Mouse (Mus musculus): Measurements from ENCODE around the gene Tcf7l1. TPM values are rescaled to one million over a fixed set of nuclear protein-coding genes. Genes with fewer than 3 reads are reported as not detected.
"Not testable (repeated sequence)": the region's sequence is repeated elsewhere in the genome, so short reads cannot be mapped to it uniquely, and the experiment has no call there.

Tcf7l1 gene
- polyA plus RNA-seq (2015; fragmentation: Nextera tagmentation; extraction: Ambion mirVana), result 4.9 and 5.3 TPM in 2 replicates

DNA sequence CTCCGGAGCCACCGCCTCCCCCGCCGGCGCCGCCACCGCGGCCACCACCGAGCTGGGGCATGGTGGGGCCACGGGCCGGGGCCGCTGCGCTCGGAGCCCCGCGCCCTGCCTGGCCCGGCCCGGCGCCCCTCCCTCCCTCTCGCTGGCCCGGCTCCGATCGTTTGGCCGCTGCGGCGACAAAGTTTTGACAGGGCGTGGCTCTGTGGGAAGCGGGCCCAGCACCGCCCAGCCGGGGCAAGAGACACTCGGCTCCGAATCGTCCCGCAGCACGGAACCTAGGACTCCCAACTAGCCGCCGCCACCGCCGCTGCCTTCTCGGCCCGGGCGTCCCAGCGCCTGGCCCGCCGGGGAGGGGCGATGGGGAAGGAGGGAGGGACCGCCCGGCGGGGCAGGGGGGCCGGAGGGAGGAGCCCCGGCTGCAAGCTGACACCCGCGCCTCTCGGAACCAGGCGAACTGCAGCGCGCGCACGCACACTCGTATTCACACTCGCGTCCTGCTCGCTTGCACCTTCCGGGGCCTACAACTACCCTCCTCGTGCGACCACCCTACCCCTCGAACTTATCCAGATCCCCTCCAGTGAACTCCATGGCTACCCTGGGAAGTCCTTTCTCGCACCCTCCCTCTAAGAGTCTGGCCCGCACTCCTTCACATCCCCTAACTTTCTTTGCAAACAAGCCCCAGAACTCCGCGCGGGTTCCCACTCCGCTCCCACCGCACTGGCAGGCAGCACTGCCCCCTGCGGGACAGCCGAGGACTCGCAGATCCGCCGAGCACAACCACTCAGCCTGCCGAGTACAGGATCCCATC lies at the start of gene Tcf7l1:
Gene Tcf7l1 (minus strand): TSS at position 363 of the 808 bp plus-strand sequence.
- WGBS (ENCODE audit: insufficient replicate concordance), result under 1% methylated on average over 69 of the region's 80 CpGs
- Histone ChIP-seq H3K4me1 (ENCODE audit: control insufficient read depth, low read depth, low read length) (no peaks in the 10 kb centered on the region; the same call in 1 of the 2 replicates), H3K9ac (ENCODE audit: low read depth, low read length) (peak within 1 kb of the TSS; percentile 55), H3K27ac (ENCODE audit: low read length) (peak within 1 kb of the TSS; percentile 62), H3K36me3 (ENCODE audit: control insufficient read depth, insufficient read depth) (no peaks in the 10 kb centered on the region), H3K4me2 (ENCODE audit: low read depth, low read length) (peak within 1 kb of the TSS; percentile 65), H3K27me3 (ENCODE audit: control insufficient read depth, insufficient read depth, low read depth, low read length) (peaks cover 36% of the 10 kb centered on the region), H3K4me3 (ENCODE audit: low read depth, low read length) (peak within 1 kb of the TSS; percentile 64), H3K9me3 (replicated peaks; ENCODE audit: control insufficient read depth, low read length) (no peaks in the 10 kb centered on the region)
- ATAC-seq (ENCODE audit: low read depth), result peak; percentile 88

DNA sequence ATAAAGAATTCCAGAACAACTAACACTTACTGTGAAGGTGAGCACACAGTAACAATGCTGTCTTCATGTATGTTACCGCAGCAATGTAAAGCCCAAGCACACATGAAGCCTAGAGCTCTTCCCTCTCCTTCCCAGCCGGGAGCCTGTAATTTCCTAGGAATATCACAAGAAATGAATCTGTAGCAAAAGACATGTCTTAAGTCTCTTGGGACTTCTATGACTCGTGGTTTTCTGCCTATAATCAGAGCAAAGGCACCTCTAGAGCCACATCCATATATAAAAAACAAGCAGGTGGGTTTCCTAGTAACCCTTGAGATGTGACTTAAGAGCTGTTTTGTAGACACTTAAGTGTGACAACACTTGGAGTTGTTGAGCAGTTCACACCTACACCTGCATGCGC lies 48.7 kb upstream of the Tcf7l1 start:
- H3K27ac ChIP-seq (ENCODE audit: low read length), result no peak overlapping the region
- no peak overlapping the region for H3K4me3 ChIP-seq (ENCODE audit: low read depth, low read length)
- no peaks in the 10 kb centered on the region for H3K4me1 ChIP-seq (ENCODE audit: control insufficient read depth, low read depth, low read length)
- no peaks in the 10 kb centered on the region for H3K27me3 ChIP-seq (ENCODE audit: control insufficient read depth, insufficient read depth, low read depth, low read length)
- WGBS (ENCODE audit: insufficient replicate concordance), result 78% methylated on average over 4 of the region's 4 CpGs
- no peak overlapping the region for H3K4me2 ChIP-seq (ENCODE audit: low read depth, low read length)
- H3K9ac ChIP-seq (ENCODE audit: low read depth, low read length), result no peak overlapping the region
- peaks cover 14% of the 10 kb centered on the region for H3K36me3 ChIP-seq (ENCODE audit: control insufficient read depth, insufficient read depth)
- no peak for ATAC-seq (ENCODE audit: low read depth)
- H3K9me3 ChIP-seq (replicated peaks; ENCODE audit: control insufficient read depth, low read length), result no peaks in the 10 kb centered on the region

DNA sequence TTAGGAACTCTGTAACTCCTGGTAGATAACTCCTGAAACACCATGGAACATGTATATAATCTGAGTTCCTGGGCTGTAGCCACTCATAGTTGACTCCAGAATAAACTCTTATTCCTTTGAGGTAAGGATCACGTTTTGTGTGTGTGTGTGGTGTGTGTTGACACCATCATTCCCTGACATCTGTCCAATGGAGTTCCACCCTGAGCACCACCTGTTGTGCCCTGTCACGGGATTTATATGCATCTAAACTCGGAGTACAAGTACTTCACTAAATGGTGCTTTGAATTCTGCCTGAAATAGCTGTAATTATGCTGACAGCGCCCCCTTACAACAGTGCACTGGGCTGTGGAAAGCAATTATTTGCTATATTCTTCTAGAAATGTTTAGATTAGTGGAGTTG lies 45.5 kb upstream of the Tcf7l1 start:
- no peaks in the 10 kb centered on the region for H3K4me1 ChIP-seq (ENCODE audit: control insufficient read depth, low read depth, low read length)
- no peaks in the 10 kb centered on the region for H3K36me3 ChIP-seq (ENCODE audit: control insufficient read depth, insufficient read depth)
- H3K27ac ChIP-seq (ENCODE audit: low read length), result no peak overlapping the region
- no peaks in the 10 kb centered on the region for H3K27me3 ChIP-seq (ENCODE audit: control insufficient read depth, insufficient read depth, low read depth, low read length)
- no peak overlapping the region for H3K4me3 ChIP-seq (ENCODE audit: low read depth, low read length)
- no peak overlapping the region for H3K9ac ChIP-seq (ENCODE audit: low read depth, low read length)
- H3K4me2 ChIP-seq (ENCODE audit: low read depth, low read length), result no peak overlapping the region
- no peak for ATAC-seq (ENCODE audit: low read depth)
- WGBS (ENCODE audit: insufficient replicate concordance), result 58% methylated on average over 4 of the region's 4 CpGs
- no peaks in the 10 kb centered on the region for H3K9me3 ChIP-seq (replicated peaks; ENCODE audit: control insufficient read depth, low read length)

DNA sequence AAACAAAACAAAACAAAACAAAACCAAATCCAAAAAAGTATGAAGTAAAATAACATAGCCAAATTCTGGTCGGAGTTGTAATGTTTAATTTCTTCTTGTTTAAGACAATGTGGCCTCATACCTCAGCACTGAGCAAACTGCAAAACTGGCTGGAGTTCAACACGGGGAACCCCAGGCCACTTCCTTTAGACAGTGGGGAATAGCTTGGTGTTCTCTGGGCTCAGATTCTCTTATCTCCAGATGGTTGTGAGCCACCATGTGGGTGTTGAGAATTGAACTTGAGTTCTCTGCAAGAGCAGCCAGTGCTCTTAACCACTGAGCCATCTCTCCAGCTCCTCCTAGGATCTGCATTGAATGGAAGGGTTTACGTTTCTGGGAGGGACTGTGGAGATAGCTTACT lies 42.8 kb upstream of the Tcf7l1 start:
- Histone ChIP-seq H3K9ac (ENCODE audit: low read depth, low read length) (no peak overlapping the region), H3K9me3 (replicated peaks; ENCODE audit: control insufficient read depth, low read length) (no peaks in the 10 kb centered on the region), H3K4me1 (ENCODE audit: control insufficient read depth, low read depth, low read length) (no peaks in the 10 kb centered on the region), H3K4me2 (ENCODE audit: low read depth, low read length) (no peak overlapping the region), H3K27me3 (ENCODE audit: control insufficient read depth, insufficient read depth, low read depth, low read length) (no peaks in the 10 kb centered on the region), H3K4me3 (ENCODE audit: low read depth, low read length) (no peak overlapping the region), H3K27ac (ENCODE audit: low read length) (no peak overlapping the region), H3K36me3 (ENCODE audit: control insufficient read depth, insufficient read depth) (no peaks in the 10 kb centered on the region)
- no peak for ATAC-seq (ENCODE audit: low read depth)
- WGBS (ENCODE audit: insufficient replicate concordance), result 34% methylated on average over 3 of the region's 3 CpGs

DNA sequence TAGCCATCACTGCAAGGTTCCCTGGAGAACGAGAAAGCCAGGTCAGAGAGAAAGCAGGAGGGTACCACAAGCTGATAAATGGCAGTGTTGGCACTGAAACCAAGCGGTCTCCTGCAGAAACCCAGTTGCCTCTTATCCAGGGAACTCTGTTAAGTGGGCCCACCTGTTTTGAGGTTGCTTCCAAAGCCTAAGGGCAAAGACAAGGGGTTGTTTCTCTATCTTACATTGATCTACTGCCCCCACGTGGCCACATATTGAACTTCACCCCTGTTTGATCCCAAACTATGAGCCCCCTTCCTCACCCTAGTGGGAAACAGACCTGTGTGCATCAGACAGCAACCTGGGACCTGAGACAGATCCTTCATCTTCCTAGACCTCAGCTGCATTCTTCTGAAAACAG lies 42.2 kb upstream of the Tcf7l1 start:
- no peaks in the 10 kb centered on the region for H3K36me3 ChIP-seq (ENCODE audit: control insufficient read depth, insufficient read depth)
- ATAC-seq (ENCODE audit: low read depth), result no peak
- no peak overlapping the region for H3K27ac ChIP-seq (ENCODE audit: low read length)
- no peak overlapping the region for H3K4me2 ChIP-seq (ENCODE audit: low read depth, low read length)
- 29% methylated on average over 3 of the region's 3 CpGs for WGBS (ENCODE audit: insufficient replicate concordance)
- no peaks in the 10 kb centered on the region for H3K4me1 ChIP-seq (ENCODE audit: control insufficient read depth, low read depth, low read length)
- H3K4me3 ChIP-seq (ENCODE audit: low read depth, low read length), result no peak overlapping the region
- no peaks in the 10 kb centered on the region for H3K9me3 ChIP-seq (replicated peaks; ENCODE audit: control insufficient read depth, low read length)
- no peak overlapping the region for H3K9ac ChIP-seq (ENCODE audit: low read depth, low read length)
- H3K27me3 ChIP-seq (ENCODE audit: control insufficient read depth, insufficient read depth, low read depth, low read length), result no peaks in the 10 kb centered on the region

DNA sequence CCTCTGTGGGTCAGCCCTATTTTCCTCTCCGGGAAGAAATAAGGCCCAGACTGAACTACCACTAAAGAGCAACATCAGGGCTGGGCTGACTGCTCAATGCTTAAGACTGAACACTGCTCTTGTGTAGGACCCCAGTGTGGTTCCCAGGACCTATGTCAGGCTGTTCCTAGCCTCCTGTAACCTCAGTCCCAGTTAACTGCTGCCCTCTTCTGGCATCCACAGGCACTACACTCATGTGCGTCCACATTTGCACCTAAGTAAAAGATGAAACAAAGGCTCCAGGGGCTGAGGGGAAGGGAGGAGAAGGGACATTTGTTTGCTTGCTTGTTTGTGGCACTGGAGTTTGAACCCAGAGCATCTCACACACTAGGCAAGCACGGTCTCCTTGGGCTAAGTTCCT lies 39.8 kb upstream of the Tcf7l1 start:
- Histone ChIP-seq H3K9me3 (replicated peaks; ENCODE audit: control insufficient read depth, low read length) (no peaks in the 10 kb centered on the region), H3K4me3 (ENCODE audit: low read depth, low read length) (no peak overlapping the region), H3K4me1 (ENCODE audit: control insufficient read depth, low read depth, low read length) (peaks cover 5% of the 10 kb centered on the region), H3K9ac (ENCODE audit: low read depth, low read length) (no peak overlapping the region), H3K4me2 (ENCODE audit: low read depth, low read length) (no peak overlapping the region), H3K27me3 (ENCODE audit: control insufficient read depth, insufficient read depth, low read depth, low read length) (peaks cover 3% of the 10 kb centered on the region; the same call in 1 of the 2 replicates), H3K27ac (ENCODE audit: low read length) (no peak overlapping the region), H3K36me3 (ENCODE audit: control insufficient read depth, insufficient read depth) (no peaks in the 10 kb centered on the region)
- WGBS (ENCODE audit: insufficient replicate concordance), result 84% methylated on average over 3 of the region's 3 CpGs
- ATAC-seq (ENCODE audit: low read depth), result no peak

DNA sequence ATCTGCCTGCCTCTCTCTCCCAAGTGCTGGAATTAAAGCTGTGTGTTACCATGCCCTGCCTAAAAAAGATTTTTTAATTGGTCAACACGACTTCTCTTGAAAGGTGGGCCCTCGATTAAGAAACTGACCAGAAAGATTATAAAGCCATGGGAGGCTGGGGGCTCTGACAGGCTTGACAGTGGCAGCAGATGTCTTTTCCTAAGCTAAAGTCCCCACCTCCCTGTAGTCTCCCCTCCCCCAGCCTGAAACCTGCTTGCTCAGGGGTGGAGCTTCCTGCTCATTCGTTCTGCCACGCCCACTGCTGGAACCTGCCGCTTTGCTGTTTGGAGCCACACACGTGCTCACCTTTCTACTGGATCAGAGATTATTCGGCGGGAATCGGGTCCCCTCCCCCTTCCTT lies 39.0 kb upstream of the Tcf7l1 start:
- H3K27ac ChIP-seq (ENCODE audit: low read length); H3K27me3 ChIP-seq (ENCODE audit: control insufficient read depth, insufficient read depth, low read depth, low read length); H3K4me3 ChIP-seq (ENCODE audit: low read depth, low read length); H3K36me3 ChIP-seq (ENCODE audit: control insufficient read depth, insufficient read depth); H3K9me3 ChIP-seq (replicated peaks; ENCODE audit: control insufficient read depth, low read length); H3K9ac ChIP-seq (ENCODE audit: low read depth, low read length); H3K4me1 ChIP-seq (ENCODE audit: control insufficient read depth, low read depth, low read length); H3K4me2 ChIP-seq (ENCODE audit: low read depth, low read length): not testable (repeated sequence)
- 7% methylated on average over 9 of the region's 9 CpGs for WGBS (ENCODE audit: insufficient replicate concordance)
- 0 out of 2 replicates have a peak, but pooled peaks have one; percentile 13 for ATAC-seq (ENCODE audit: low read depth)

DNA sequence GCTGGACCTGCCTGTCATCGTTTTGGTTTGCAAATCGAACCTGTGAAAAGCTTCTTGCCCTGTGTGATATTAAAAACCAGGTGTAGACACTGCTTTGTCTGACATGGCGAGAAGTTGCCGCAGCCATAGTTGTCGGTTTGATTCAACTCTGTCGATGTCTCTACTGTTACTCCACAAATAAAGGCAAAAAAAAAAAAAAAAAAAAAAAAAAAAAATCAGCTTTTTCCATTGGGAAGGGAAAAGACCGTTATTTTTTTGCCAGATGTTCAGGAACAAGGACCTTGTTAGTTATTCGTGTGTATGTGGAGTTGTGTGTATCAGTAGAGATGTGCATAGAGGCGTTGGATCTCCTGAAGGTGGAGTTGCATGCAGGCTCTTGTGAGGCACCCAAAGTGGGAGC lies 36.7 kb upstream of the Tcf7l1 start:
- Histone ChIP-seq H3K27ac (ENCODE audit: low read length) (no peak overlapping the region), H3K27me3 (ENCODE audit: control insufficient read depth, insufficient read depth, low read depth, low read length) (peaks cover 3% of the 10 kb centered on the region; the same call in 1 of the 2 replicates), H3K4me2 (ENCODE audit: low read depth, low read length) (no peak overlapping the region), H3K9me3 (replicated peaks; ENCODE audit: control insufficient read depth, low read length) (no peaks in the 10 kb centered on the region), H3K4me1 (ENCODE audit: control insufficient read depth, low read depth, low read length) (peaks cover 5% of the 10 kb centered on the region), H3K4me3 (ENCODE audit: low read depth, low read length) (no peak overlapping the region), H3K9ac (ENCODE audit: low read depth, low read length) (no peak overlapping the region), H3K36me3 (ENCODE audit: control insufficient read depth, insufficient read depth) (no peaks in the 10 kb centered on the region)
- ATAC-seq (ENCODE audit: low read depth), result no peak
- 42% methylated on average over 9 of the region's 9 CpGs for whole genome bisulfite sequencing (ENCODE audit: insufficient replicate concordance)

DNA sequence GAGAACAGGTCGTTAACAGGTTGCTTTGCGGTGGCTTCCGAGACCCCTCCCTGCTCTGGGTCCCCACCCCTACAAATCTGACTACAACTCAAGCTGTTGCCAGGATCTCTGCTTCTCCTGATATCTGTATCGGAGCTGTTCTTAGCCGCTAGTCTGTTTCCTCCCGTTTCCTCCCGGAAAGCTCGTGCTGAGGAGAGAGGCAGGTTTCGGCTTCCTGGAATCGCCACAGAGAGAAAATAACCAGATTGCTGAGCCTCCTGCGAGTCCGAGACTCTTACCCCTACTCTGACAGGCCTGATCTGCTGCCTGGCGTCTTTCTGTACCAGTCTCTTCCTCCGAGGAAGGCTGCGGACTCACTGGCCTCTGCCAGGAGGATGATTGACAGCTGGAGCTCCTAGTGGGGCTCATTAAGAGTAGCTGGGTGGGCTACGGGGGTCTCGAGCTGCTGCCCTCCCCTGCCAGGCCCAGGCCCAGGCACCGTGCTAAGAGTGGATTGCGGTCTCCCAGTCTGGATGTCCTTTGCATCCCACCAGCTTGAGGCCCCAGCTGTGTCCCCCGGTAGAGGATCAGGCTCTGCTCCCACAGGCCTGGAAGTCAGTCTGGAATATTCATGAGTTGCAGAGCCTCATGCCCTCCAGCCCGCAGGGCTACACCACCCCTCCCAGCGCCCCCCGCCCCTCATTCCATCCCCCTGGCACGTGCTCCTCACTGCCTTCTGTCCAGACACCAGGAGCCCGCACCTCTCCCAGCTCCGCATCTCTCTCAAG lies 36.1 kb upstream of the Tcf7l1 start:
- H3K4me2 ChIP-seq (ENCODE audit: low read depth, low read length), result peak overlapping the region; percentile 31
- no peaks in the 10 kb centered on the region for H3K9me3 ChIP-seq (replicated peaks; ENCODE audit: control insufficient read depth, low read length)
- H3K36me3 ChIP-seq (ENCODE audit: control insufficient read depth, insufficient read depth), result no peaks in the 10 kb centered on the region
- H3K4me1 ChIP-seq (ENCODE audit: control insufficient read depth, low read depth, low read length), result peaks cover 5% of the 10 kb centered on the region
- H3K27me3 ChIP-seq (ENCODE audit: control insufficient read depth, insufficient read depth, low read depth, low read length), result peaks cover 3% of the 10 kb centered on the region; the same call in 1 of the 2 replicates
- 7% methylated on average over 26 of the region's 26 CpGs for WGBS (ENCODE audit: insufficient replicate concordance)
- no peak overlapping the region for H3K27ac ChIP-seq (ENCODE audit: low read length)
- no peak overlapping the region for H3K9ac ChIP-seq (ENCODE audit: low read depth, low read length)
- peak overlapping the region; percentile 31 for H3K4me3 ChIP-seq (ENCODE audit: low read depth, low read length)
- ATAC-seq (ENCODE audit: low read depth), result no peak
